Mouse (Mus musculus) hindbrain, embryonic 14.5 days (tissue): Measurements from ENCODE around the gene Ssxb2. TPM values are rescaled to one million over a fixed set of nuclear protein-coding genes. Genes with fewer than 3 reads are reported as not detected.
"Not testable (repeated sequence)": the region's sequence is repeated elsewhere in the genome, so short reads cannot be mapped to it uniquely, and the experiment has no call there.

Experiments used
- ATAC-seq: fragments of 200-750 bp; cut with Nextera tagmentation; 2 replicates; pipeline ENCODE4 v1.8.0; 2017; ENCODE audit warnings: moderate number of reproducible peaks, mild to moderate bottlenecking, moderate TSS enrichment, moderate library complexity; ENCODE audit not compliant: low FRiP score
- DNase-seq: peaks from one replicate; pipeline ENCODE4 v3.0.0-alpha.2; 2015; ENCODE audit warnings: low spot score
- H3K27ac ChIP-seq: fragments of 300-500 bp; sonication (generic); 2 replicates; pipeline ENCODE4 v1.5.1; 2014; ENCODE audit warnings: mild to moderate bottlenecking, moderate library complexity
- H3K27me3 ChIP-seq: fragments of 300-500 bp; sonication (generic); 2 replicates; pipeline ENCODE4 v1.6.1; 2014; ENCODE audit warnings: mild to moderate bottlenecking, low read length, mixed read lengths; ENCODE audit not compliant: control insufficient read depth, insufficient read depth
- H3K36me3 ChIP-seq: fragments of 300-500 bp; sonication (generic); replicated peaks from 2 replicates; pipeline ENCODE4 v1.6.1; 2014; ENCODE audit not compliant: control insufficient read depth, insufficient read depth
- H3K4me1 ChIP-seq: fragments of 300-500 bp; sonication (generic); replicated peaks from 2 replicates; pipeline ENCODE4 v1.6.1; 2014; ENCODE audit warnings: antibody characterized with exemption, low read length, mixed read lengths; ENCODE audit not compliant: control insufficient read depth, insufficient read depth
- H3K4me2 ChIP-seq: fragments of 300-500 bp; sonication (generic); replicated peaks from 2 replicates; pipeline ENCODE4 v1.6.1; 2014; ENCODE audit warnings: mild to moderate bottlenecking, moderate library complexity
- H3K4me3 ChIP-seq: fragments of 300-500 bp; sonication (generic); replicated peaks from 2 replicates; pipeline ENCODE4 v1.5.1; 2014; ENCODE audit warnings: mild to moderate bottlenecking, low read length
- H3K9ac ChIP-seq: fragments of 300-500 bp; sonication (generic); 2 replicates; pipeline ENCODE4 v1.6.1; 2014
- H3K9me3 ChIP-seq: fragments of 300-500 bp; sonication (generic); 2 replicates; pipeline ENCODE4 v1.6.1; 2016; ENCODE audit warnings: low read length; ENCODE audit not compliant: control insufficient read depth
- WGBS: fragments of 180-500 bp; shearing (Covaris S2); extraction: QIAGEN DNeasy Blood & Tissue Kit; methylation state at CpG from one replicate; pipeline ENCODE4 v1.1.7; 2014; 5-methylcytosine and 5-hydroxymethylcytosine counted together
- polyA plus RNA-seq: library from polyadenylated mRNA; unstranded; fragments of >200 nt; fragmentation: Nextera tagmentation; extraction: Ambion mirVana; gene quantifications from 2 replicates; pipeline ENCODE4 v1.2.1, GENCODE M21; 2014

The Ssxb2 gene
- not detected in 2 replicates for polyA plus RNA-seq

DNA sequence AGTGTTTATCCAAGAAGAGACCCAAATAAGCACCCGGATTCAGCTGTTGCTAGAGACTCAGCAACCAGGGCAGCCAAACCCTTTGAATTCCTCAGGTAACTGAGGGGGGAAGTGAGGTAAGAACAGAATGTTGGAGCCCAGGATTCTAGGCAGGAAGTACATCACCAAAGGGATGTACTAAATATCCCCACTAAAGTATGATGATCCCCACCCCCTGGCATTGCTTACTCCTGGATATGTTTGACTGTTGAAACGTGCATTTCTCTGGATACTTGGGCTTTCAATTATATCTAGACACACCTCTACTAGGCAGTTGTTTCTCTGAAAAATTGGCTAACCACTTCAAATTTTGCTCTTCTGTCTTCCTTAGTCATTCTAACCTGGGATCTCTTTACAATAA is at the start of gene Ssxb2:
Ssxb2 (minus strand) TSS at position 101 of the 400 bp plus-strand sequence.
- H3K4me3 ChIP-seq, ATAC-seq, H3K36me3 ChIP-seq, H3K9me3 ChIP-seq, DNase-seq, H3K27me3 ChIP-seq, H3K9ac ChIP-seq, H3K27ac ChIP-seq, H3K4me1 ChIP-seq, H3K4me2 ChIP-seq: not testable (repeated sequence)
- WGBS: 60% methylated on average over 2 of the region's 2 CpGs

DNA sequence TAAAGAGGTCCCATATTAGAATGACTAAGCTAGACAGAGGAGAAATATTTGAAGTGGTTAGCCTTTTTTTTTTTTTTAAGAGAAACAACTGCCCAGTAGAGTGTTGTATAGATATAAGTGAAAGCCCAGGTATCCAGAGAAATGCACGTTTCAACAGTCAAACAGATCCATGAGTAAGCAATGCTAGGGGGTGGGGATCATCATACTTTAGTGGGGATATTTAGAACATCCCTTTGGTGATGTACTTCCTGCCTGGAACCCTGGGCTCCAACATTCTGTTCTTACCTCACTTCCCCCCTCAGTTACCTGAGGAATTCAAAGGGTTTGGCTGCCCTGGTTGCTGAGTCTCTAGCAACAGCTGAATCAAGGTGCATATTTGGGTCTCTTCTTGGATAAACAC is 48.5 kb downstream of the Ssxb2 start, which contains the start of gene Ssxb1:
Ssxb1 (plus strand) TSS at position 301 of the 400 bp plus-strand sequence.
- not testable (repeated sequence) for DNase-seq, H3K9ac ChIP-seq, H3K9me3 ChIP-seq, H3K27ac ChIP-seq, H3K36me3 ChIP-seq, H3K27me3 ChIP-seq, H3K4me3 ChIP-seq, H3K4me2 ChIP-seq, ATAC-seq, H3K4me1 ChIP-seq
- WGBS: 39% methylated on average over 1 of the region's 1 CpGs

Other genes starting within 250 kb of the Ssxb2 start
- 49.5 and 51.0 TPM in 2 replicates for gene Ftsj1, start 209.3 kb downstream of the Ssxb2 start, polyA plus RNA-seq
- 47.4 and 51.5 TPM in 2 replicates for gene Slc38a5, start 190.6 kb downstream of the Ssxb2 start, polyA plus RNA-seq
- gene Ssxb10, start 134.3 kb downstream of the Ssxb2 start, polyA plus RNA-seq: not detected in 2 replicates
- not detected in 2 replicates for gene Ssxb9, start 94.7 kb downstream of the Ssxb2 start, polyA plus RNA-seq
- not detected in 2 replicates for gene Ssxb1, start 48.4 kb downstream of the Ssxb2 start, polyA plus RNA-seq
- gene Gm14459, start 63.2 kb upstream of the Ssxb2 start, polyA plus RNA-seq: not detected in 2 replicates
- gene Ssxb6, start 86.5 kb upstream of the Ssxb2 start, polyA plus RNA-seq: not detected in 2 replicates
- gene Ssxb3, start 130.1 kb upstream of the Ssxb2 start, polyA plus RNA-seq: not detected in 2 replicates
- not detected in 2 replicates for gene Ssxb8, start 229.1 kb upstream of the Ssxb2 start, polyA plus RNA-seq